Comparison of ENCODE assay signal across 12 mouse cellular contexts in genomic region chr17:32335869-32336268, GRCm38 (mm10).
"Had no signal": no experiment of that assay in that cellular context is flagged by ENCODE, and none has a peak within 500 bp of the region (broad histone marks: within the 10 kb centered on the region; RNA-seq: fewer than 3 reads in every experiment).

No protein-coding gene starts in this region.

- H3K9me3 ChIP-seq: limb, embryonic 12.5 days; midbrain, embryonic 13.5 days had no signal

- ATAC-seq: lung, postnatal 0 days; midbrain, embryonic 13.5 days had no signal

- H3K27me3 ChIP-seq: limb, embryonic 12.5 days; midbrain, embryonic 13.5 days had no signal

- DNase-seq: kidney, adult 11 months; kidney, adult 9 months; kidney, postnatal 4 days; liver; lung, adult 2 months; lung, postnatal 4 days; right cerebral cortex, postnatal 14 days had no signal

- H3K4me1 ChIP-seq: limb, embryonic 12.5 days; midbrain, embryonic 13.5 days had no signal

- H3K4me3 ChIP-seq: limb, embryonic 12.5 days; midbrain, embryonic 13.5 days had no signal

- H3K4me2 ChIP-seq: limb, embryonic 12.5 days; midbrain, embryonic 13.5 days had no signal

- H3K27ac ChIP-seq: kidney, postnatal 0 days; limb, embryonic 12.5 days; liver, embryonic 14.5 days; midbrain, embryonic 13.5 days had no signal

- H3K9ac ChIP-seq: limb, embryonic 12.5 days; liver, embryonic 14.5 days; midbrain, embryonic 13.5 days had no signal
